Mouse (Mus musculus) gastrocnemius, postnatal 36 days (tissue): Measurements from ENCODE around the gene Med24. TPM values are rescaled to one million over a fixed set of nuclear protein-coding genes. Genes with fewer than 3 reads are reported as not detected.
"Not testable (repeated sequence)": the region's sequence is repeated elsewhere in the genome, so short reads cannot be mapped to it uniquely, and the experiment has no call there.

Experiments used
- DNase-seq, 2 experiments: peaks; one replicate each; pipeline ENCODE4 v3.0.0; 2022
- intact Hi-C: fragments of 180-260 bp; cut with DNase I; formaldehyde crosslinking; loops from one replicate; pipeline ENCODE4 v1.15.1; 2025
- total RNA-seq, 2 experiments: library from RNA; stranded (reverse); gene quantifications; 2 replicates each; pipeline ENCODE4 v1.2.3; 2021

The Med24 gene
- total RNA-seq, 2 experiments from 2014 or later, result 41.4 to 41.9 TPM

DNA sequence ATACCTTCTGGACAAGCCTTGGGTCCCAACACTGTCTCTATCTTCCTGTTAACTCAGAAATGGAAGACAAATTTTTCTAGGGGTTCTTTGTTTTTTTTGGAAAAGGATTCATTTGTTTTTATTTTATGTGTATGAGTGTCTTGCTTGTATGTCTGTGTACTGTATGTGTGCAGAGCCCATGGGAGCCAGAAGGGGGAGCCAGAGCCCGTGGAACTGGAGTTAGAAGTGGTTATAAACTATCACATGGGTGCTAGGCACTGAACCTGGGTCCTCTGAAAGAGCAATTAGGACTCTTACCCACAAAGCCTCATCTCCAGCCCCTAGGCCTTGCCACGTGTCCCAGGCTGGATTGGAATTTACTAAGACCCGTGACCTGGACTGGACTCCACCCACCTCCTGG is 4.8 kb upstream of the Med24 start:
- intact Hi-C loops, result no loop called here
- no peak for DNase-seq

GRCm38 (mm10) chr11:98731134-98731533 is 1.9 kb upstream of the Med24 start:
- intact Hi-C loops, result no loop called here

DNA sequence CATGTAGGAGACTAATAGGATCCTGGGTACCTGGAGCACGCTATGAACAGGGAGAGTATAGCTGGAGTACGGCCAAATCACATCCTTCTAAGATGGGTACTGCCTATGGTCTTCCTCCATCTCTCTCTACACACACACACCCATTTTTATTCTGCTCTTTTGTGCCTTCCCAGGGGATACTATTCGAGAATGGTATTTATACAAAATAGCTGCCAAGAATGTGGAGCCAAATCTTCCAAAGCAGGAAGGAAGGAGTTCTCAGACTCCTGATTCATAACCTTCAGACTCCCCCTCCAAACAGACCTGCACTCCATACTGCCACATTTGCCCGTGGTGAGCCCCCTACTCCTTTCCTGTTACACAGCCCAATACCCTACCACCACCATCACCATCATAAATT is 1.5 kb upstream of the Med24 start:
- intact Hi-C loops, result no loop called here
- DNase-seq, result no peak

More at GRCm38 (mm10) chr11:98731134-98731533, 1.9 kb upstream of the Med24 start:
- DNase-seq, result no peak

DNA sequence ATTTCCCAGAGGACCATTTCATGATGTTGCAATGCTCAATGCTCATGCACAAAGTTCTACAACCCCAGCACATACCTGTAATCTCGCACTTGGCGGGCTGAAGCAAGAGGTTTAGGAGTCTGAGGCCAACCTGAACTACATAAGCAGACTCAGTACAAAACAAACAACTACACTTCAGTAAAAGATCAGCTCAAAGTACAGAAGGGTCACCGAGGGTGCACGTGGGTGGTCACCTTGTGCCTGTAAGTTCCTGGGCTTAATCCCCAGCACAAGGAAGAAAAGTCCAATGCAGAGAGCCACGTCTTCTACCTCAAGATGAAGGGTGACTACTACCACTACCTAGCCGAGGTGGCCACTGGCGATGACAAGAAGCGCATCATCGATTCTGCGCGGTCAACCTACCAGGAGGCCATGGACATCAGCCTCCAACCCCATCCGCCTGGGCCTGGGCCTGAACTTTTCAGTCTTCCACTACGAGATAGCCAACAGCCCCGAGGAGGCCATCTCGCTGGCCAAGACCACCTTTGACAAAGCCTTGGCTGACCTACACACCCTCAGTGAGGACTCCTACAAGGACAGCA is 3.2 kb downstream of the Med24 start:
- intact Hi-C loops, result no loop called here

GRCm38 (mm10) chr11:98723098-98723497 is 6.1 kb downstream of the Med24 start:
- peak in 1 of 2 experiments; percentile 8 for DNase-seq
- intact Hi-C loops, result no loop called here

More for the DNA sequence above, 3.2 kb downstream of the Med24 start:
- peak in 1 of 2 experiments; percentile 8 for DNase-seq

GRCm38 (mm10) chr11:98721458-98722226 is 7.6 kb downstream of the Med24 start:
- intact Hi-C loops, result no loop called here
- DNase-seq, result peak; percentile 70 to 78

DNA sequence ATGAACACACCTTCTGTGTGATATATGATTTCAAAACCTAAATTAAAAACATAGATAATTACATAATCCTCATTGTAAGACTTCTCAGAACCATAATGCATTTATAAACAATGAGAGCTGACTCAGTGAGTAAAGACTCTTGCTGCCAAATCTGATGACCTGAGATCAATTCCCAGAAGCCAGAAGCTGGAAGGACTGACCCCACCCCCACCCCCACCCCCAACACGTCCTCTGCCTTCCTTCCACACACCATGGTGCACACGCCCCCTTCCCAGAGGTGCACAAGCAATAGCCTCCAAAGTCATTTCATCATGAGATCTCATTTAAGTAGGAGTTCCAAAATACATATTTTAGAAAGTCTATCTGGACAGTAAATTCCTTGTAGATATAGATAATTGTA is 8.5 kb downstream of the Med24 start:
- no peak for DNase-seq
- intact Hi-C loops, result no loop called here

GRCm38 (mm10) chr11:98717904-98718303 is 11.3 kb downstream of the Med24 start:
- intact Hi-C loops, result loop anchor here (5.0 to 10.0 kb wide), 2 partner anchors 47 to 69 kb away; no protein-coding TSS in a partner anchor
- peak; percentile 75 to 78 for DNase-seq

DNA sequence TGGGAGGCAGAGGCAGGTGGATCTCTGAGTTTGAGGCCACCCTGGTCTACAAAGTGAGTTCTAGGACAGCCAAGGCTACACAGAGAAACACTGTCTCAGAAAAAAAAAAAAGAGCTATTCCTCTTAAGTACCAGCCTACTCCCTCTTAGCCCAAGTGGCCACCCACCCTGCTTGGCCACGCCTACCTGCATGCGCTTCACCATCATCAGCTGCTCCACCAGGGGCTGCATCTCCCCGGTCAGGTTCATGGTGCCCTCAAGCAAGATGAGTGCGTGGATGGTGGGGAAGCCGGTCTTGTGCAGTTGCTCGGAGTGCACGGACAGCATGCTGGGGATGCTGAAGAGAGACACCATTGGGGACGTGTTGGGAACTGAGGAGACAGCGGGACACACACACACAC is 13.3 kb downstream of the Med24 start:
- DNase-seq, result no peak
- intact Hi-C loops, result loop anchor here (5.0 to 10.0 kb wide), 2 partner anchors 49 to 71 kb away; no protein-coding TSS in a partner anchor

GRCm38 (mm10) chr11:98713703-98714102 is 15.5 kb downstream of the Med24 start:
- intact Hi-C loops, result loop anchor here (10.0 kb wide), 1 partner anchor 51 kb away; no protein-coding TSS in a partner anchor
- DNase-seq, result no peak

GRCm38 (mm10) chr11:98712009-98712408 is 17.2 kb downstream of the Med24 start:
- intact Hi-C loops, result loop anchor here (10.0 kb wide), 1 partner anchor 53 kb away; no protein-coding TSS in a partner anchor
- not testable (repeated sequence) for DNase-seq

GRCm38 (mm10) chr11:98711046-98711434 is 18.2 kb downstream of the Med24 start:
- intact Hi-C loops, result loop anchor here (10.0 kb wide), 1 partner anchor 54 kb away; no protein-coding TSS in a partner anchor
- DNase-seq, result peak in 1 of 2 experiments; percentile 3

DNA sequence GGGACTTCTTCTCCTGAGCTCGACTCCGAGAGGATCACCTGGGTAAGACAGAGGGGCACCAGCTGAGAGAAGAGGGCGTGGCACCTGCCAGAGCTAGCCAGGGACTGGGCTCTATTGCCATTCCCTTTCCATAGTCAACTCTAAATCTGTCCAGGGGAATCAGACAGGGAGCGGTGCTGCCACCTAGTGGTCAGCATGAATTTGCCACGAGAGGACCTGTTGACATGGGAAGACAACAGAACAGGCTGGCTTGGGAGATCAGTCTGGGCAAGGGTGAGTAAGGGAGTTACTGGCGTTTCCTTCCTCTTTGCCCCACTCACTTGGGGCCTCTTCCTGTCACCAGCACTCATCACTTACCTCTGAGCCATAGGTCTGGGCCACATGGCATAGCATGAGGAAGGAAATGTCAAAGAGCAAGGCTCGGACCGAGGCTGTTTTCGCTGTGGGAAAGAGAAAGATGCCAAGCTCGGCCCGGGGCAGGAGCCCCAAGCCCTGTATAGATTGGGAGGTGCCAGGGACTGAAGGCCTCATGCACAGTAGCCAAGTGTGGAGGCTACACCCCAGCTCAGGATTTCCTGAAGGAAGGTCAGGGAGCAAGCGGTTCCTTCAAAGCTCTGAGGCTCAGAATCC is 18.7 kb downstream of the Med24 start:
- intact Hi-C loops, result loop anchor here (10.0 kb wide), 1 partner anchor 54 kb away; no protein-coding TSS in a partner anchor
- DNase-seq, result peak; percentile 76 to 81

DNA sequence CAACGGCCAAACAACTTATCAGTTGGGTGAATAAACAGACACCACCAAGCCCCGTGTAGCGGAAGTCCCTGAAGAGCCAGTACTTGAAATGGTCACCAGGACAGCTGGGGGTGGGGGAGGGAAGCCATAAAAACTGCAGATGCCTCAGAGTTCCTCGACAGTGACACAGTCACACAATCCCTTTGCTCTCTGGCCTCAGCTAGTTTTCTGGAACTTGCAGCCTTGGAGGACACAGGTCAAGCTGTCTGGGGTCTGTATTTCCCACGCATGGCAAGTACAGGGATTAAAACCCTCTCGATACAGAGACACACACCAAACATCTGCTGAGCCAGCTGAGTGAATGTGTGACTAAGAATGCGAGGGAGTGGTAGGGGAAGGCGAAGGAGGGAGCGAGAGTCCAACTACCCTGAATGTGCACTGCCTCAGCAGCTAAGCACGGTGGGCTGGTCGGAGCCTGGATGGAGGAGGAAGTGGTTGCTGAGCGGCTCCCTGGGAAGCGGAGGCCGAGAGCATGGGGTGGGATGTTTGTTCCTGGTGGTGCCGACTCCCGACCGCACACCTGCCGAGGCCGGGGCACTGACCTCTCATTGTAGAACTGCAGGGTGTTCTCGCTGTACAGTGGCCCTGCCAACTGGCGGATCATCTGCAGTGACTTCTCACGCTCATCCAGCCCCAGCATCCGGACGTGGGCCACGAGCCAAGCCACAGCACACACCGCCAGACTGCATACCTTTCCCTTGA is 20.1 kb downstream of the Med24 start:
- peak in 1 of 2 experiments; percentile 42 for DNase-seq
- intact Hi-C loops, result no loop called here

DNA sequence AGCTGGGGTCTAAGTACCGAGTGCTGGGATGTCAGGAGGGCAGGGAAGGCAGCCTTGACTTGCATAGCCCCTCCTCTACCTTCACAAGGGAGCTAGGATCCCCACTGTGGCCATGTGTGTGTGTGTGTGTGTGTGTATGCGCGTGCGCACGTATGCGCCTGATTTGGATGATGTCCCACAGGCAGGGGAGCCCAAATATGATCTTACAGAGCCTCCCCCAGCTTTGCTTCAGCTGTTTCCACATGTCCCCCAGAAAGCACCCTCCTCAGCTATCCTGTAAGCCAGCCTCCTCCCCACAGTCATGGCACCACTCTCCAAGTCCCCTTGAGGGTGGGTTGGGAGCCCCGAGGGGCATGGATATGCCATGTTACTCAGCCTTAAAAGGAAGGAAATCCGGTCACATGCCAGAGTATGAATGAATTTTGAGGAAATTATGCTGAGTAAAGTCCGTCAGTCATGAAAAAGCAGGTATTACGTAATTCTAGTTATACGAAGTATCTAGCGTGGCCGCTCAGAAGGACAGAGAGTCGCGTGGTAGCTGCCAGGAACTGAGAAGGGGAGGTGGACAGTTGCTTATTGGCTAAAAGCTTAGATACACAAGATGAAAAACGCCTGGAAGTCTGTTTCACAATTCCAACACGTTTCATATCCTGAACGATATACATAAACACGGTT is 20.8 kb downstream of the Med24 start:
- no peak for DNase-seq
- intact Hi-C loops, result no loop called here

DNA sequence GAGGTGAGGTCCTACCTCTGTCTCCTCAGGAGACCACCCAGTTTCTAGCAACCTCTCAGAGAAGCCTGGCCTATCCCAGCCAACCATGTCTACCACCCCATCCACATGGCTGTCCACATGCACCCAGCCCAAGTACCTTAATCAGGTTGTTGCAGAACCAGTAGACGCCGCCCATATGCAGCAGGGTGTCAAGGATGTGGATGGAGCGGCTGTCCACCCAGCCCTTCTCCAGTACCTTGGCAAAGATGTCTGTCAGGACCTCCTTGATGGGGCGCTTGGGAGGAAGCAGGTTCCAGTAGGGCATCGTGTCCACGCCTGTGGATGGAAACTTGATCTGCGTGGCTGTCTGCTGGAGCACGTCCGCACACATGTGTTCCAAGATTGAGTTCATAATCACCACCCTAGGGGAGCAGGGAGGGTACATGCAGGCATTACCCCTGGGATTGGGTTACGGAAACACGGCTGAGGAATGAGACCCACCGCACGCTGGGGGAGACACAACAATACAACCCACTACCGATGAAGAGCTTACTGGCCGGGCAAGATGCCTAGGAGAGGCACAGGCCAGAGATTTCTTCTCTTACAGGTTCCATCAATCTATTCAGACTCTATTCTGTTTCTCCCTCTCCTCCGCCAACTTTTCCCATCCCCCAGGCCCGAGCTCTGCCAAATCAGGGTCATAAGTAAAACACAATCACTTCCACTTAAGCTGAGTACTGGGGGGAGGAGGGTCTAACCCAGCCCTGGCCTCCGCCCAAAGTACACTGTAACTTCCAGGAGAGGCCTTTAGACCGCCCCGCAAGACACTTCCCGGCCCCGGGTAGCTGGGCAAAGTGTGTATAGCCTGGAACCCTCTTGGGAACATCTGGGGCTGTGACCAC is 21.6 kb downstream of the Med24 start:
- intact Hi-C loops, result no loop called here
- no peak for DNase-seq

DNA sequence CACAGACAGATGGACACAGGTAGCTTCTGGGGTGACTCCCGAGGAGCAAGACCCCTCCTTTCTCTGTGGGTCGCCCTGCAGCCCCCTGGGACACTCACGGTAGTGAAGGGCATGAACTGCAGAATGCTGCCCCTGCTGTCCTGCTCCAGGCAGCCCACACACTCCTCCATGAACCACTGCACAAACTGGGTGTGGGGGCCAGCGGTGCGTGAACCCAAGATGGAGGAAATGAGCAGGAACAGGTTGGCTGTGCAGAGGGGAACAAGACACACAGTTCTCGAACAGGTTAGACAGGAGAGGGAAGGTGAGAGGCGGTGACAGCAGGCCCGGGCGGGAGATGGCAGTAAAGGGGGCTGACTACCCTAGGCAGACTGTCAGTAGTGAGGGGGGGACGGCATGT is 24.2 kb downstream of the Med24 start:
- no peak for DNase-seq
- intact Hi-C loops, result no loop called here

- intact Hi-C loops, result loop anchor here (5.0 kb wide), 1 partner anchor 210 kb away; no protein-coding TSS in a partner anchor
Measured at GRCm38 (mm10) chr11:98702323-98702722, 26.9 kb downstream of the Med24 start.

GRCm38 (mm10) chr11:98701213-98701670 is 28.0 kb downstream of the Med24 start, which contains the start of gene Csf3:
Csf3 (plus strand) TSS chr11:98701263.
- intact Hi-C loops, result loop anchor here (2.0 to 5.0 kb wide), 3 partner anchors 86 to 211 kb away; no protein-coding TSS in a partner anchor
- DNase-seq, result no peak

More at GRCm38 (mm10) chr11:98702323-98702722, 26.9 kb downstream of the Med24 start:
- DNase-seq, result no peak
